Mouse (Mus musculus) intestine, postnatal 0 days (tissue): ENCODE measurements around the gene Hecw2. TPM values are rescaled to one million over a fixed set of nuclear protein-coding genes. Genes with fewer than 3 reads are reported as not detected.

ENCODE experiments used
- ATAC-seq: fragments of 200-750 bp; cut with Nextera tagmentation; 2 replicates; pipeline ENCODE4 v1.8.0; 2017; ENCODE audit warnings: mild to moderate bottlenecking, moderate TSS enrichment, moderate library complexity
- H3K27ac ChIP-seq: fragments of 300-500 bp; sonication (generic); 2 replicates; pipeline ENCODE4 v1.5.1; 2014; ENCODE audit warnings: mild to moderate bottlenecking, low read depth, low read length, moderate library complexity
- H3K27me3 ChIP-seq: fragments of 300-500 bp; sonication (generic); replicated peaks from 2 replicates; pipeline ENCODE4 v1.6.1; 2014; ENCODE audit warnings: low read length, mixed read lengths; ENCODE audit not compliant: control insufficient read depth, insufficient read depth
- H3K36me3 ChIP-seq: fragments of 300-500 bp; sonication (generic); 2 replicates; pipeline ENCODE4 v1.6.1; 2014; ENCODE audit warnings: mild to moderate bottlenecking, moderate library complexity; ENCODE audit not compliant: control insufficient read depth, insufficient read depth
- H3K4me1 ChIP-seq: fragments of 300-500 bp; sonication (generic); replicated peaks from 2 replicates; pipeline ENCODE4 v1.6.1; 2014; ENCODE audit warnings: antibody characterized with exemption, low read length, mixed read lengths; ENCODE audit not compliant: control insufficient read depth, insufficient read depth
- H3K4me2 ChIP-seq: fragments of 300-500 bp; sonication (generic); replicated peaks from 2 replicates; pipeline ENCODE4 v1.6.1; 2014; ENCODE audit warnings: low read depth, mild to moderate bottlenecking, moderate library complexity
- H3K4me3 ChIP-seq: fragments of 300-500 bp; sonication (generic); 2 replicates; pipeline ENCODE4 v1.5.1; 2014; ENCODE audit warnings: low read depth, low read length
- H3K9ac ChIP-seq: fragments of 300-500 bp; sonication (generic); 2 replicates; pipeline ENCODE4 v1.6.1; 2014; ENCODE audit warnings: mild to moderate bottlenecking, low read depth, low read length
- H3K9me3 ChIP-seq: fragments of 300-500 bp; sonication (generic); 2 replicates; pipeline ENCODE4 v1.6.1; 2016; ENCODE audit warnings: mixed run types; ENCODE audit not compliant: control insufficient read depth
- CTCF ChIP-seq: sonication (generic); IDR thresholded peaks from 2 replicates; pipeline ENCODE4 v1.5.1; 2016; ENCODE audit warnings: low read depth, mild to moderate bottlenecking, control low read depth, antibody characterized with exemption, moderate library complexity
- WGBS: fragments of 180-500 bp; shearing (Covaris S2); extraction: QIAGEN DNeasy Blood & Tissue Kit; methylation state at CpG from one replicate; pipeline ENCODE4 v1.1.7; 2014; 5-methylcytosine and 5-hydroxymethylcytosine counted together
- polyA plus RNA-seq: library from polyadenylated mRNA; unstranded; fragments of >200 nt; fragmentation: Nextera tagmentation; extraction: Ambion mirVana; gene quantifications from 2 replicates; pipeline ENCODE4 v1.2.1, GENCODE M21; 2015

Hecw2 gene
- polyA plus RNA-seq, 1 experiment from 2014 or later: 0.69 TPM

- TF ChIP-seq CTCF: no peak
- peak overlapping the region; percentile 94 for H3K9ac ChIP-seq
- ATAC-seq: peak; percentile 22
- peak overlapping the region; percentile 97 for H3K27ac ChIP-seq
- no peaks in the 10 kb centered on the region for H3K27me3 ChIP-seq
- WGBS: under 1% methylated on average over 17 of the region's 17 CpGs
- no peaks in the 10 kb centered on the region for H3K36me3 ChIP-seq
- H3K4me1 ChIP-seq: no peaks in the 10 kb centered on the region
- H3K9me3 ChIP-seq: no peaks in the 10 kb centered on the region
- peak overlapping the region; percentile 95 for H3K4me3 ChIP-seq
- peak overlapping the region; percentile 77 for H3K4me2 ChIP-seq
These were observed 410.7 kb downstream of the Hecw2 start for GRCm38 (mm10) chr1:53784291-53784720.

- Histone ChIP-seq H3K27me3 (no peaks in the 10 kb centered on the region), H3K4me3 (no peak overlapping the region), H3K4me2 (no peak overlapping the region; the same call in 1 of the 2 replicates), H3K36me3 (no peaks in the 10 kb centered on the region), H3K9ac (no peak overlapping the region), H3K9me3 (no peaks in the 10 kb centered on the region), H3K27ac (no peak overlapping the region), H3K4me1 (0 out of 2 replicates have a peak, but pooled peaks cover under 1% of the 10 kb centered on the region)
- no peak for ATAC-seq
- whole genome bisulfite sequencing: 87% methylated on average over 1 of the region's 1 CpGs
- no peak for TF ChIP-seq CTCF
These were observed 412.0 kb downstream of the Hecw2 start for GRCm38 (mm10) chr1:53782956-53783355.

- Histone ChIP-seq H3K36me3 (no peaks in the 10 kb centered on the region), H3K4me1 (0 out of 2 replicates have a peak, but pooled peaks cover 3% of the 10 kb centered on the region), H3K27ac (no peak overlapping the region), H3K27me3 (no peaks in the 10 kb centered on the region), H3K4me3 (no peak overlapping the region), H3K9me3 (no peaks in the 10 kb centered on the region), H3K4me2 (no peak overlapping the region), H3K9ac (no peak overlapping the region)
- WGBS: 80% methylated on average over 3 of the region's 3 CpGs
- ATAC-seq: no peak
- TF ChIP-seq CTCF: no peak
These were observed 412.9 kb downstream of the Hecw2 start for GRCm38 (mm10) chr1:53782079-53782478.

GRCm38 (mm10) chr1:53781311-53781710 lies 413.7 kb downstream of the Hecw2 start:
- Histone ChIP-seq H3K27me3 (no peaks in the 10 kb centered on the region), H3K4me2 (no peak overlapping the region), H3K9ac (no peak overlapping the region), H3K4me1 (0 out of 2 replicates have a peak, but pooled peaks cover 3% of the 10 kb centered on the region), H3K9me3 (no peaks in the 10 kb centered on the region), H3K4me3 (no peak overlapping the region), H3K27ac (no peak overlapping the region), H3K36me3 (no peaks in the 10 kb centered on the region)
- no peak for ATAC-seq
- 92% methylated on average over 1 of the region's 1 CpGs for WGBS
- no peak for TF ChIP-seq CTCF

- WGBS: 91% methylated on average over 7 of the region's 7 CpGs
- ATAC-seq: no peak
- Histone ChIP-seq H3K4me2 (no peak overlapping the region), H3K4me3 (no peak overlapping the region), H3K4me1 (0 out of 2 replicates have a peak, but pooled peaks cover 3% of the 10 kb centered on the region), H3K36me3 (no peaks in the 10 kb centered on the region), H3K27ac (no peak overlapping the region), H3K9ac (no peak overlapping the region), H3K27me3 (no peaks in the 10 kb centered on the region), H3K9me3 (no peaks in the 10 kb centered on the region)
- TF ChIP-seq CTCF: no peak
These were observed 418.6 kb downstream of the Hecw2 start for GRCm38 (mm10) chr1:53776176-53776905.

- Histone ChIP-seq H3K27ac (no peak overlapping the region), H3K9ac (no peak overlapping the region), H3K4me3 (no peak overlapping the region), H3K36me3 (no peaks in the 10 kb centered on the region), H3K4me2 (no peak overlapping the region), H3K4me1 (0 out of 2 replicates have a peak, but pooled peaks cover 3% of the 10 kb centered on the region), H3K9me3 (no peaks in the 10 kb centered on the region), H3K27me3 (no peaks in the 10 kb centered on the region)
- no peak for ATAC-seq
- 95% methylated on average over 2 of the region's 2 CpGs for WGBS
- TF ChIP-seq CTCF: no peak
These were observed 419.4 kb downstream of the Hecw2 start for GRCm38 (mm10) chr1:53775545-53775944.
